Mouse (Mus musculus): ENCODE results near the gene Mast2.

- TF ChIP-seq CTCF (IDR thresholded peaks at IDR 0.05; ENCODE audit: control insufficient read depth, insufficient read depth, insufficient replicate concordance, low read depth, low read length) (no peak), POLR2A (IDR thresholded peaks at IDR 0.05; ENCODE audit: control insufficient read depth, low read depth, low read length) (no peak)
These were observed 14.0 kb downstream of the Mast2 start for GRCm38 (mm10) chr4:116449951-116450350.
